Mouse (Mus musculus): ENCODE measurements at regions not wholly inside any gene's neighbourhood (a gene's known extent, or its start where the extent isn't known, plus 50 kb on each side); places are given as distances from the start of the nearest gene placed in this dataset.

GRCm38 (mm10) chr19:24622776-24623175 is 51.0 kb upstream of the Tmem252 start:
- no peak for DNase-seq

- no peak for DNase-seq
Measured at GRCm38 (mm10) chr19:24622309-24622708, 51.5 kb upstream of the Tmem252 start.

GRCm38 (mm10) chr19:24621610-24622220 is 52.1 kb upstream of the Tmem252 start:
- peak; percentile 76 to 87 for DNase-seq

GRCm38 (mm10) chr19:24615762-24616310 is 58.0 kb upstream of the Tmem252 start:
- no peak for DNase-seq

- no peak for DNase-seq
Measured at GRCm38 (mm10) chr19:24607884-24608283, 52.2 kb upstream of the Pip5k1b start.

GRCm38 (mm10) chr19:24606390-24606976 is 50.8 kb upstream of the Pip5k1b start:
- no peak for DNase-seq

Data from cerebellum, postnatal 25 days (tissue).